Mouse (Mus musculus): ENCODE measurements at regions not wholly inside any gene's neighbourhood (a gene's known extent, or its start where the extent isn't known, plus 50 kb on each side); places are given as distances from the start of the nearest gene placed in this dataset.

GRCm38 (mm10) chr5:133532678-133533077, 566.8 kb upstream of the Castor2 start:
- no peak for DNase-seq (ENCODE audit: low spot score)

DNA sequence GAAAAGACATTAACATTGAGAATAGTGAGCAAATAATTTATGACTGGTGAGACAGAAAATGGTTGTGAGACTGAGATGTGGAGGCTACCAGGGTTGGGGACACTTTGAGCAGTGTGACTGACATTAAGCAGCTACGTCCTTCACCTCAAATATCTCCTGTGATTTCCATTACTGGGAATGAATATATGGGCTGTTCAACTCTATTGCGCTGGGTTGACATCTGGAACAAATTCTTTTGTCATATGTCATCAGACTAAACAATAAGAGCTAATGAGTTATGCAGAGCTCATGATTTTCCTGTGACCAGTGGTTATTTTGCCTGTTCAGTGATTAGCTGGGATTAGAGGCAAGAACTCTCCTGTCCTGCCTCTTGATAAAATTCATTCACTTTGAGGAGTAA, 593.9 kb upstream of the Castor2 start:
- DNase-seq (ENCODE audit: low spot score): no peak

- peak; percentile 12 for DNase-seq (ENCODE audit: low spot score)
These were observed 611.7 kb upstream of the Castor2 start for GRCm38 (mm10) chr5:133487806-133488290.

GRCm38 (mm10) chr5:133482291-133483086, 617.0 kb upstream of the Castor2 start:
- DNase-seq (ENCODE audit: low spot score): no peak

DNA sequence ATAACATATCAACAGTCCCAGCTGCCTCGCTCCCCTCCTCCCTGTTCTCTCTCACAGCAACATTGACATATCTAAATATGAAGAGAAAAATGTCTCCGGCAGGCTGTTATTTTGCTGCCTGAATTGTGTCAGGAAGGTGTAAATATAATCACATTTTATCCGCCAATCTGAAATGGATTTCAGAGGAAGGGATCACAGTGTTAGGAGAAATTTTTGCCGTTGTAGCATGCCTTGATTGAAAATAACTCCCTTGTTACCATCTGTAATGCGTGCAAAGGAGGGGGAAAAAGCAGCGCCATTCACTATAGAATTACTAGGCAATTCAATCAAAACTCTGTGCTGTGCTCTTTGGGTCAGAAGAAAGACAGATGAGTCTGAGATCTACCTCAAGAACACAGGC, 620.3 kb upstream of the Castor2 start:
- no peak for DNase-seq (ENCODE audit: low spot score)

- peak; percentile 6 for DNase-seq (ENCODE audit: low spot score)
These were observed 646.0 kb upstream of the Castor2 start for GRCm38 (mm10) chr5:133453349-133454049.

DNA sequence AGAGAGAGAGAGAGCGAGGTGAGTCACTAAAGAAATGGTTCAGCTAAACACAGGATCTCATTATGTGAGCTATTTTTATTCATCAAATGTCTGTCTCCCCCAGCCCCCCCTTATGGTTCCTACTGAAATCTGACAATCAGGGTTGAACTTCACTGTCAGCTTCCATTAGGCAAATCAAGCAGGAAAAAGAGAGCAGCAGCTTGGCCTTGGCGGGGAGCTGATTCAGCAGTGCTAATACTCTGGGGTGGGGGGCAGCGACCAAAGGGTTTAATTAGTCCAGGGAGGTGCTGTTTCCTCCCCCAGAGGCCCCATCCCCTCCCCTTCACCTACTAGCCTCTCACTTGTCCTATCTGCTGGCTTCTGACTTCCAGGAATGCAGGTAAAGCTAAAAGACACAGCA, 649.6 kb upstream of the Castor2 start:
- DNase-seq (ENCODE audit: low spot score): no peak

DNA sequence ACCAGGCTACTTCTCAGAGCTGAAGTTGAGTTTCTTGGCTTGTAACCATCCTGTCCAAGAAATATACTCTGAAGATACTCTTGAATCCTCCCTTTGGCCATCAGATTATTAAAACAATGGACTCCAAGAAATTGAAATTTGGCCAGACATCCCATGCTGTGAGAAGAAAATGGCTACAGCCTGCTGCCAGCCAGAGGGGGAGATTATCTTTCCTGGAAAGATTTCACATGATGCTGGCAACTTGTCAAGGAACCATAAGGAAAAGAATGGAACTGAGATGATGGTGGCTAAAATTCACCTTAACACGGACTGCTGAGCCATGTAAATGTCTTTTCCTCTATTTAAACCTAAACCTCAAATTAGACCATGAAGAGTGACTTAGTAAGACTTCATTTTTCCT, 698.7 kb upstream of the Castor2 start:
- DNase-seq (ENCODE audit: low spot score): no peak

DNA sequence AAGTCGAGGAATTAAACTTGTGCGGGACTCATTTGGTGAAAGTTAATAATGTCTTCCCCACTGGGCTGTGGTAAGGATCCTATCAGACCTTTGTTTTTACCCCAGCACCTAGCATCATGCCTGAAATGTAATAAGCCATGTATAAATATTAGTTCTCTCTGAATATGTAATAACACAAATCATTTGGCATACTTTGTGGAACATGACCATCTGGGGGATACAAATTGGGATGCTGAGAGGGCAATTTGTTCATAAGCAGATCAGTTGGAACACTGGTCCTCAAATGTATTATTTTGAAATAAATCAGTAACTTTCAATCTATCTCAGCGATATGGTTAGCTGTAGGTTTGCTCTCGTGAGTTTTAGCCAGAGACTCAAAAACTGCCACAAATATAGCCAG, 709.6 kb upstream of the Castor2 start:
- DNase-seq (ENCODE audit: low spot score): no peak

DNA sequence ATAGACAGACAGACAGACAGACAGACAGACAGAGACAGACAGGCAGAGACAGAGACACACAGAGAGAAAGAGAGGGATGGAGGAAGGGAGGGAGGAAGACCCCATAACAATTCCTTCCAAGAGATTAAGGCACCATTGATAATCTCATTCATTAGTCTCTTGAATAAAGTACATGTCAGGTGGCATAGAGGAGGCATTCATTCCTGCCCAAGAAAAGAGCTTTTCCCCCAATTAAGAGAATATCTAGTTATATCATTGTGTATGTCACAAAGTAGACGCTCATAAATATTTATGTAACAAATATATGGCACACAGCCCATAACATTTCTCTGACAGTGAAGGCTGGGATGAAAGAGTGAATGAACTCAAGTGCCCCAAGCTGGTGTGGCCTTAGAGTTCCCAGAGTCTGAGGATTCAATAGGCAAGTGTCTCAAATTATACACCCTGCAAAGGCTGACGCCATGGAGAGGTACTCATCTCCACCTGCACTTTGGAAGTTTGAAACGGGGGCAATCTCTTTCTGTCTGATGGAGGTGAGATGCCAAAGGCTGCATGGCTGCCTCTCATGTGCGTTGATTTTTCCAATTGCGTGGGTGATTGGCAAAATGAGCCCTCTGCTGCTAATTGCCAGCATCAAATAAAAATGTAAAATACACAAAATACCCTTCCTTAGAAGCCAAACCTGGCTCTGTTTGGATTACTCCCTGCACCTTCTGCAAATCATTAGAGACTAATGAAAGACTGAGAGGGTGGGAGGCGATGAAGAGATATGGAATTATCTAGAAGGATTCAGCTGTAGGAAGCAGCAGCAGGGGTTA, 710.3 kb upstream of the Castor2 start:
- DNase-seq (ENCODE audit: low spot score): no peak

- no peak for DNase-seq (ENCODE audit: low spot score)
These were observed 713.8 kb upstream of the Castor2 start for GRCm38 (mm10) chr5:133385374-133386349.

- no peak for DNase-seq (ENCODE audit: low spot score)
These were observed 733.7 kb upstream of the Castor2 start for GRCm38 (mm10) chr5:133365771-133366170.

GRCm38 (mm10) chr5:133347516-133347915, 752.0 kb upstream of the Castor2 start:
- no peak for DNase-seq (ENCODE audit: low spot score)

- DNase-seq (ENCODE audit: low spot score): no peak
These were observed 757.5 kb upstream of the Castor2 start for GRCm38 (mm10) chr5:133341973-133342372.

DNA sequence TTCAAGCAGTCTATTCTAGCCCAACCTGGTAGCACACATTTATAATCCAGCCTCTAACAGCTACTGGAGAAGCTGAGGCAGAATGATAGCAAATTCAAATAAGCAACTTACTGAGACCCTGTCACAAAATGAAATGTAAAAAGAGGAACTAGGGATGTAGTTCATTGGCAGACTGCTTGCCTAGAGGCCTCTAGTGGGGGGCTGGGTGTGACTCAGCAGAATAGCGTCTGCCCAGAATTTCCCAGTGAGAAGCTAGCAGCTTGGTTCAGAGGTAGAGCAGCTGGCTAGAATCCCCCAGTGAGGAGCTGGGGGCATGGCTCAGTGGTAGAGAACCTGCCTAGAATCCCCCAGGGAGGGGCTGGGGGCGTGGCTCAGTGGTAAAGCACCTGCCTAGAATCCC, 777.5 kb upstream of the Auts2 start:
- DNase-seq (ENCODE audit: low spot score): peak; percentile 7

- DNase-seq (ENCODE audit: low spot score): no peak
These were observed 777.1 kb upstream of the Auts2 start for GRCm38 (mm10) chr5:133320206-133320605.

DNA sequence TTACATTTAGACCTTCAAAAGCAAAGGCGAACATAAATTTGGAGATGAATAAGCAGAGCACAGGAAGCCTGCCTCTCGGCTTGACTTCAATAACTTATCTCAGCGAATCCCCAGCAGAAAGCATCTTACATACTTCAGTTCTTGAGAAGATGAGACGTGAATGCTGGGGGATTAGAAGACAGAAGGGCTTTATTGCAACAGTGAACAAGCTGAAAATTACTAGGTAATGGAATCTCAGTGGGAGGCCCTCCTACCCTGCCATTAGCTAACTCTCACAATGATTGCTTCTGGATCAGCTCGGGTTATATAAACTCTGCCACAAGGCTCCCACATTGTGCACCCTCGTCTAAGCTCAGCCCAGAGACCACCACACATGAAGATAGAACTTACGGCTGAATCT, 770.9 kb upstream of the Auts2 start:
- no peak for DNase-seq (ENCODE audit: low spot score)

GRCm38 (mm10) chr5:133310979-133311890, 768.1 kb upstream of the Auts2 start:
- no peak for DNase-seq (ENCODE audit: low spot score)

- no peak for DNase-seq (ENCODE audit: low spot score)
These were observed 724.7 kb upstream of the Auts2 start for GRCm38 (mm10) chr5:133267887-133268286.

GRCm38 (mm10) chr5:133267356-133267755, 724.2 kb upstream of the Auts2 start:
- no peak for DNase-seq (ENCODE audit: low spot score)
